ENCODE assay signal across 17 mouse cellular contexts in the genomic region with DNA sequence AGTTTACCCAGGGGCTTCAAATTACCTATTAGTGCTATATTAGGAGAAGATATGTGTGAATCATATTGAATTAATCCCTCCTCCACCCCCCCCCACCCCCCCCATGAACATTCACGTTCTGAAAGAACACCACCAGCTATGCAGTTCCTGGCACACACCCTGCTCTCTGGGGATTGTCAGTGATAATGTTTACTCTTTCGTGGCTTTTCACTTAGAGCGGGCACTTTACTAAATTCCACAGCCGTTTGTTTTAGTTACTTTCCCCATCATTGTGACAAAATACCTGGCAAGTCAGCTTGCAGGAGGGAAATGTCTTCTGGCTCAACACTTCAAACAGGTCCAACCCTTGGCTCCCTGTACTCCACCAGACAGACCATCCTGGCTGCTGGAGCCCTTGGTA.
"Had no signal": no experiment of that assay in that cellular context is flagged by ENCODE, and none has a peak within 500 bp of the region (broad histone marks: within the 10 kb centered on the region; RNA-seq: fewer than 3 reads in every experiment).

No protein-coding gene starts in this region.

- H3K4me3 ChIP-seq: intestine, embryonic 15.5 days; left cerebral cortex, adult 2 months; limb, embryonic 10.5 days; liver, embryonic 15.5 days; megakaryocyte, embryonic 14.5 days; neural tube, embryonic 13.5 days had no signal

- H3K36me3 ChIP-seq: intestine, embryonic 15.5 days; limb, embryonic 10.5 days; liver, embryonic 15.5 days; neural tube, embryonic 13.5 days had no signal

- H3K9ac ChIP-seq: intestine, embryonic 15.5 days; liver, embryonic 15.5 days; neural tube, embryonic 13.5 days had no signal

- H3K4me1 ChIP-seq: neural tube, embryonic 13.5 days had no signal

- H3K27ac ChIP-seq: intestine, embryonic 15.5 days; left cerebral cortex, adult 2 months; limb, embryonic 10.5 days; liver, embryonic 15.5 days; macrophage; neural tube, embryonic 13.5 days had no signal

- H3K4me2 ChIP-seq: intestine, embryonic 15.5 days; liver, embryonic 11.5 days; liver, embryonic 15.5 days; midbrain, embryonic 11.5 days; neural tube, embryonic 13.5 days had no signal

- H3K9me3 ChIP-seq: intestine, embryonic 15.5 days; limb, embryonic 10.5 days; liver, embryonic 15.5 days; megakaryocyte, embryonic 14.5 days; neural tube, embryonic 13.5 days had no signal

- DNase-seq: kidney, adult 18-20 months; kidney, postnatal 10 days; kidney, postnatal 4 days; retina, postnatal 1 day; right cerebral cortex, postnatal 4 days; spleen, adult 18-20 months; thymus, postnatal 4 days had no signal

- H3K27me3 ChIP-seq: intestine, embryonic 15.5 days; liver, embryonic 15.5 days; megakaryocyte, embryonic 14.5 days; neural tube, embryonic 13.5 days had no signal

- ATAC-seq: intestine, embryonic 15.5 days; midbrain, embryonic 16.5 days had no signal
